Mouse (Mus musculus): ENCODE results near the gene Ly6g5b.

- TF ChIP-seq POLR2A (IDR thresholded peaks at IDR 0.05; ENCODE audit: extremely low read depth, insufficient read depth, low read length): no peak
- no peak for TF ChIP-seq CTCF (IDR thresholded peaks at IDR 0.05; ENCODE audit: low read depth, low read length)
These were observed 13.8 kb upstream of the Ly6g5b start for GRCm38 (mm10) chr17:35128996-35129395.

All from liver, adult 2 months (tissue).